Mouse (Mus musculus) embryonic facial prominence, embryonic 10.5 days (tissue): ENCODE data around the gene Kcnma1. TPM values are rescaled to one million over a fixed set of nuclear protein-coding genes. Genes with fewer than 3 reads are reported as not detected.

Experiments used
- DNase-seq: peaks from one replicate; pipeline ENCODE4 v3.0.0-alpha.2; 2017; ENCODE audit warnings: low spot score
- H3K27ac ChIP-seq: fragments of 300-500 bp; sonication (generic); replicated peaks from 2 replicates; pipeline ENCODE4 v1.5.1; 2016; ENCODE audit warnings: mild to moderate bottlenecking
- H3K27me3 ChIP-seq: fragments of 300-500 bp; sonication (generic); replicated peaks from 2 replicates; pipeline ENCODE4 v1.6.1; 2016; ENCODE audit warnings: low read depth, mild to moderate bottlenecking; ENCODE audit not compliant: poor library complexity, severe bottlenecking
- H3K36me3 ChIP-seq: fragments of 300-500 bp; sonication (generic); replicated peaks from 2 replicates; pipeline ENCODE4 v1.6.1; 2016; ENCODE audit warnings: mild to moderate bottlenecking, moderate library complexity
- H3K4me1 ChIP-seq: fragments of 300-500 bp; sonication (generic); 2 replicates; pipeline ENCODE4 v1.6.1; 2016
- H3K4me3 ChIP-seq: fragments of 300-500 bp; sonication (generic); 2 replicates; pipeline ENCODE4 v1.5.1; 2016; ENCODE audit warnings: mild to moderate bottlenecking, moderate library complexity
- H3K9me3 ChIP-seq: fragments of 300-500 bp; sonication (generic); 2 replicates; pipeline ENCODE4 v1.6.1; 2016; ENCODE audit warnings: mild to moderate bottlenecking
- WGBS: fragments of 180-500 bp; shearing (Covaris S2); methylation state at CpG from one replicate; pipeline ENCODE4 v1.1.7; 2016; 5-methylcytosine and 5-hydroxymethylcytosine counted together
- polyA plus RNA-seq: library from polyadenylated mRNA; unstranded; fragments of >200 nt; fragmentation: Nextera tagmentation; extraction: Ambion mirVana; gene quantifications from 2 replicates; pipeline ENCODE4 v1.2.1, GENCODE M21; 2016

Gene Kcnma1
- polyA plus RNA-seq, 1 experiment from 2014 or later: 0.70 TPM

- Histone ChIP-seq H3K4me1 (peaks cover 5% of the 10 kb centered on the region; the same call in 1 of the 2 replicates), H3K4me3 (no peak overlapping the region), H3K27me3 (no peaks in the 10 kb centered on the region), H3K27ac (no peak overlapping the region), H3K9me3 (no peaks in the 10 kb centered on the region), H3K36me3 (no peaks in the 10 kb centered on the region)
- DNase-seq: no peak
- 73% methylated on average over 3 of the region's 3 CpGs for WGBS
Measured at GRCm38 (mm10) chr14:23792076-23792475, 222.2 kb downstream of the Kcnma1 start.

- WGBS: 57% methylated on average over 13 of the region's 13 CpGs
Measured at GRCm38 (mm10) chr14:23791261-23791691, 223.0 kb downstream of the Kcnma1 start.

GRCm38 (mm10) chr14:23786687-23787073 lies 227.6 kb downstream of the Kcnma1 start:
- Histone ChIP-seq H3K36me3 (no peaks in the 10 kb centered on the region), H3K4me3 (no peak overlapping the region), H3K9me3 (no peaks in the 10 kb centered on the region), H3K27ac (no peak overlapping the region), H3K27me3 (no peaks in the 10 kb centered on the region), H3K4me1 (peaks cover 11% of the 10 kb centered on the region; the same call in 1 of the 2 replicates)
- no peak for DNase-seq
- WGBS: 63% methylated on average over 1 of the region's 1 CpGs

More at GRCm38 (mm10) chr14:23791261-23791691, 223.0 kb downstream of the Kcnma1 start:
- Histone ChIP-seq H3K4me3 (no peak overlapping the region), H3K9me3 (no peaks in the 10 kb centered on the region), H3K36me3 (no peaks in the 10 kb centered on the region), H3K27ac (no peak overlapping the region), H3K4me1 (peaks cover 11% of the 10 kb centered on the region; the same call in 1 of the 2 replicates), H3K27me3 (no peaks in the 10 kb centered on the region)
- DNase-seq: peak; percentile 66

GRCm38 (mm10) chr14:23785921-23786686 lies 228.2 kb downstream of the Kcnma1 start:
- WGBS: 78% methylated on average over 10 of the region's 10 CpGs
- Histone ChIP-seq H3K27ac (no peak overlapping the region), H3K9me3 (no peaks in the 10 kb centered on the region), H3K36me3 (no peaks in the 10 kb centered on the region), H3K4me1 (peaks cover 11% of the 10 kb centered on the region; the same call in 1 of the 2 replicates), H3K4me3 (no peak overlapping the region), H3K27me3 (no peaks in the 10 kb centered on the region)
- DNase-seq: no peak

- Histone ChIP-seq H3K4me3 (no peak overlapping the region), H3K36me3 (no peaks in the 10 kb centered on the region), H3K27ac (no peak overlapping the region), H3K27me3 (no peaks in the 10 kb centered on the region), H3K4me1 (peaks cover 10% of the 10 kb centered on the region; the same call in 1 of the 2 replicates), H3K9me3 (no peaks in the 10 kb centered on the region)
- WGBS: 83% methylated on average over 8 of the region's 8 CpGs
- no peak for DNase-seq
Measured at GRCm38 (mm10) chr14:23782845-23783609, 231.3 kb downstream of the Kcnma1 start.

- WGBS: 96% methylated on average over 2 of the region's 2 CpGs
- Histone ChIP-seq H3K4me1 (no peaks in the 10 kb centered on the region), H3K27me3 (no peaks in the 10 kb centered on the region), H3K36me3 (no peaks in the 10 kb centered on the region), H3K27ac (no peak overlapping the region), H3K9me3 (no peaks in the 10 kb centered on the region), H3K4me3 (no peak overlapping the region)
- no peak for DNase-seq
Measured at GRCm38 (mm10) chr14:23774542-23774941, 239.7 kb downstream of the Kcnma1 start.

GRCm38 (mm10) chr14:23772685-23773084 lies 241.6 kb downstream of the Kcnma1 start:
- H3K27me3 ChIP-seq: no peaks in the 10 kb centered on the region
- H3K4me3 ChIP-seq: no peak overlapping the region
- 77% methylated on average over 3 of the region's 3 CpGs for whole genome bisulfite sequencing
- H3K27ac ChIP-seq: no peak overlapping the region
- DNase-seq: no peak
- H3K36me3 ChIP-seq: no peaks in the 10 kb centered on the region
- H3K4me1 ChIP-seq: no peaks in the 10 kb centered on the region
- no peaks in the 10 kb centered on the region for H3K9me3 ChIP-seq

- 86% methylated on average over 1 of the region's 1 CpGs for WGBS
- no peaks in the 10 kb centered on the region for H3K27me3 ChIP-seq
- no peaks in the 10 kb centered on the region for H3K9me3 ChIP-seq
- no peaks in the 10 kb centered on the region for H3K36me3 ChIP-seq
- no peak overlapping the region for H3K4me3 ChIP-seq
- DNase-seq: no peak
- H3K4me1 ChIP-seq: no peaks in the 10 kb centered on the region
- no peak overlapping the region for H3K27ac ChIP-seq
Measured at GRCm38 (mm10) chr14:23771794-23772193, 242.5 kb downstream of the Kcnma1 start.

- H3K36me3 ChIP-seq: no peaks in the 10 kb centered on the region
- no peaks in the 10 kb centered on the region for H3K9me3 ChIP-seq
- H3K27ac ChIP-seq: no peak overlapping the region
- DNase-seq: no peak
- H3K27me3 ChIP-seq: no peaks in the 10 kb centered on the region
- no peaks in the 10 kb centered on the region for H3K4me1 ChIP-seq
- WGBS: 86% methylated on average over 2 of the region's 2 CpGs
- no peak overlapping the region for H3K4me3 ChIP-seq
Measured at GRCm38 (mm10) chr14:23762471-23762870, 251.8 kb downstream of the Kcnma1 start.

GRCm38 (mm10) chr14:23759626-23760025 lies 254.7 kb downstream of the Kcnma1 start:
- Histone ChIP-seq H3K36me3 (no peaks in the 10 kb centered on the region), H3K27ac (no peak overlapping the region), H3K4me3 (no peak overlapping the region), H3K4me1 (no peaks in the 10 kb centered on the region), H3K27me3 (no peaks in the 10 kb centered on the region), H3K9me3 (no peaks in the 10 kb centered on the region)
- WGBS: 93% methylated on average over 5 of the region's 5 CpGs
- DNase-seq: no peak

GRCm38 (mm10) chr14:23758421-23758820 lies 255.9 kb downstream of the Kcnma1 start:
- Histone ChIP-seq H3K4me1 (no peaks in the 10 kb centered on the region), H3K9me3 (no peaks in the 10 kb centered on the region), H3K27ac (no peak overlapping the region), H3K4me3 (no peak overlapping the region), H3K36me3 (no peaks in the 10 kb centered on the region), H3K27me3 (no peaks in the 10 kb centered on the region)
- no peak for DNase-seq
- WGBS: 79% methylated on average over 1 of the region's 1 CpGs

- Histone ChIP-seq H3K9me3 (no peaks in the 10 kb centered on the region), H3K4me3 (no peak overlapping the region), H3K27me3 (no peaks in the 10 kb centered on the region), H3K36me3 (no peaks in the 10 kb centered on the region), H3K4me1 (no peaks in the 10 kb centered on the region), H3K27ac (no peak overlapping the region)
- WGBS: 88% methylated on average over 2 of the region's 2 CpGs
- DNase-seq: no peak
Measured at GRCm38 (mm10) chr14:23748011-23748410, 266.3 kb downstream of the Kcnma1 start.

GRCm38 (mm10) chr14:23746976-23747375 lies 267.3 kb downstream of the Kcnma1 start:
- Histone ChIP-seq H3K4me3 (no peak overlapping the region), H3K27me3 (no peaks in the 10 kb centered on the region), H3K36me3 (no peaks in the 10 kb centered on the region), H3K4me1 (no peaks in the 10 kb centered on the region), H3K9me3 (no peaks in the 10 kb centered on the region), H3K27ac (no peak overlapping the region)
- DNase-seq: no peak
- 87% methylated on average over 4 of the region's 4 CpGs for WGBS
